Mouse (Mus musculus): ENCODE data around the gene Scg5. TPM values are rescaled to one million over a fixed set of nuclear protein-coding genes. Genes with fewer than 3 reads are reported as not detected.
A peak's percentile ranks its signal among the peaks of the same experiment; 100 is the strongest.

Gene Scg5
- total RNA-seq, 2 experiments from 2014 or later: 378 to 402 TPM

DNA sequence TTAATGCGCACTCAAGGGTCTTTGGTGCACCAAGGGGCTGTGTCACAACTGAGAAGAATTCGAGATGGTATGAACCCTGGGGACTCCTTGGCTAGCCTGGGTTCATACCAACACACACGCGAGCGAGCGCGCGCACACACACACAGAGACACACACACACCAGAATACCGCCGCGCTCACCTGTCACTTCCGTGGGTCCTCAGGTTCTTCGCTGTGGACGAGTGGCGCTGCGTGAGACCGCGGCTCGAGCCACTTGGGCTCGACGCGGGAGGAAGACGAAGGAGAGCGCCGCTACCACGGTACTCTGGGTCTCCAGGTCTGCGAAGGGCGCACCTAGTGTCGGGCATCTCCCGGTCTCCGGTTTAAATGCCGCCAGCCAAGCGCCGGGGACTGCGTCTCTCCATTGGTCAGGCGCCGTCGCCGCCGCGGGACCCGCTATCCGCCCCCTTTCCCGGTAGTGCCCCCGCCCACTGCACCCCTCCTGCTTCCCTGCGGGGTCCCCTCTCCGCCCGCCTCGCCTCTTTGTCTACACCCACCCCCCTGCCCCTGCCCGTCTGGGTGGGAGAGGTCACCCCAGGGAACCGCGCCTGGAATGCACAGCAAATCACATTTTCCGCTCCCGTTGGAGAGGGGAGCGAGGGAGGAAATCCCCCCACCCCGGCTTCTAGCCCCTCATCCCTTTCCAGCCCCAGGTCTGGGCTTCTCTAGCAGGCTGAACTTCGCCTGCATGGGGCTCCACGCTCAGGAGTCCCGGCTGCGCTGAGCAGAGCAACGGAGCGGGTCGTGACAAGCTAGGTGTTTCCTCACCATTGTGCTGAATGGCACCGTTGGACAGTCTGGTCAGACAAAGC lies 70.4 kb downstream of the Scg5 start, which contains the start of gene Grem1:
Gene Grem1 (minus strand): TSS at position 336 of the 851 bp plus-strand sequence.
- TF ChIP-seq CTCF (conservative IDR thresholded peaks at IDR 0.05): no peak
- H3K4me3 ChIP-seq: peak within 1 kb of the TSS; percentile 52
- no peak for DNase-seq (ENCODE audit: low spot score in 2 of 2)
- no peak within 1 kb of the TSS for H3K27ac ChIP-seq

DNA sequence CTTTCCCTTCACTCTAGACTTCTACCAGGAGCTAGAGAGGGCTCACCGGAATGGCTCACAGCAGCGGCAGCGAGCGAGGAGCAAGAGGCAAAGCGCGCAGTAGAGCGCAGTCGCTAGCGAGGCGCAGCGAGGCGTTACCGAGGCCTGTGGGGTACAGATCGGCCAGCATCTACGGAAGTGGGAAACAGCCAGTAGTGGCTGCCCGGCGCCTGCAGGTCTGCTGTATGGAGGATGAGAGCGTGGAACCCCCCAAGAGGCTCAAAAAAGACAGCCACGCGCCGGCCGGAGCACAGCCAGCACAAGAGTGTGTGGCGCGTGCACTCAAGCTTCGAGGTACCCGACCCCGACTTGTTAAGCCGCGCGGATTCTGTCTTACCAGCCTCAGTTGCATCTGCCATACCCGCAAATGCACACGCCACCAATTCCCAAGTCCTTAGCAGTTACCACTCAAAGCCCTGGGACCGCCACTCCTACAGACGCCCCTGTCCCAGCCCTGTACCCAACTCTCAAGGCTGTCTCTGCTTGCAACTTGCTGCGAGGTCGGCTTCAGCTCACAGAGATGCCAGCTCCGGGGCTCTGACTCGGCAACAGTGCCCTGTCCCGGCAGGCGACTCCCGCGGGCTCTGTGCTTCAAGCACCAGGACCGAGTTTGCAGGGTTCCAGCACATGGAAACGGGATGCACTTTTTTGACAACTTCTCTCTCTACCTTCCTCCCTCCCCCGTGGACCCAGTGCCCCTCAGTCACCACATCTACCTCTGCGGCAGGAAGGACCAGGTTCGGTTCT lies 71.2 kb downstream of the Scg5 start:
- peak overlapping the region; percentile 52 for H3K4me3 ChIP-seq
- TF ChIP-seq CTCF (conservative IDR thresholded peaks at IDR 0.05): no peak
- DNase-seq (ENCODE audit: low spot score in 2 of 2): peak in 1 of 2 experiments; percentile 41

DNA sequence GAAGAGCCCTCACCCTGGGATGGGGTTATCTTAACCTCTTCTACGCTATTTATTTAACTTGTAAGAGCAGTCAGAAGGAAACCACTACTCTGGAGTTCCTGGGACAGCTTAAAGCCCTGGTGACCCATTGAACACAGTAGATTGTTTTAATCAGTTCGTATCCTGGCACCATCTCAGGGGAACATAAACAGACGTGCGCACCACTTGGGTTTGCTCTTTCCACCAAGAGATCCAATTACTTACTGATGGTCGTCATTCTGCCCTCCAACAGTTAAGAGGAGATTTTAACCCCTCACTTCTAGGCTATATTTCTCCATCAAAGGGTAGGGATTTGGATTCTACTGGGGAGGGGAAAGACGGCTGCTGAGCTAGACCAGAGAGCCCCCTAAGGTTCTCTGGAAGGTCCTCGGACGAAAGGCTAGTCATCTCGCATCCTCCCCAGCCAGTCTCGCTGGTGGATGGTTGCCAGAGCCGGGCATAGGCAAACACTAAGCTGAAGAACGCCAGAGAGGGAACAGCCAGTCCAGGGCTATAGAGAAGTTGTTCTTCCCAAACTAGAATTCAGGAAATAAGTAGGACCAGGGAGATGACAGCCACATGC lies 71.9 kb downstream of the Scg5 start:
- TF ChIP-seq CTCF (conservative IDR thresholded peaks at IDR 0.05): no peak
- DNase-seq (ENCODE audit: low spot score in 2 of 2): no peak
- Histone ChIP-seq H3K27ac (no peak overlapping the region), H3K4me3 (peak overlapping the region; percentile 52)

More for the DNA sequence above, 71.2 kb downstream of the Scg5 start:
- H3K27ac ChIP-seq: no peak overlapping the region

DNA sequence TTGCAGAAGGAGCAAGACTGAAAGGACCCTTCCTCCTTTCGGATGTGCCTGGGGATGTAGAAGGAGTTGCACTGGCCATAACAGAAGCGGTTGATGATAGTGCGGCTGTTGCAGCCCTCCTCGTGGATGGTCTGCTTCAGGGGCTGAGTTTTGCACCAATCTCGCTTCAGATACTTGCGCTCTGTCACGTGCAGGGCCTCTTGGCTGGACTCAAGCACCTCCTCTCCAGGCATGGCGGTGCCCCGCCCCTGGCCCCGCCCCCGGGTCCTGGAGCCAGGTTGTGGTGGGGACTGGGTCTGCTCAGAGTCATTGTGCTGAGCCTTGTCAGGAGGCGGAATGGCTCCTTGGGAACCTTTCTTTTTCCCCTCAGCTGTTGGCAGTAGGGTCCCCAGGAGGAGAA lies 79.2 kb downstream of the Scg5 start:
- no peak overlapping the region for H3K27ac ChIP-seq
- TF ChIP-seq CTCF (conservative IDR thresholded peaks at IDR 0.05): no peak
- DNase-seq (ENCODE audit: low spot score in 2 of 2): no peak
- no peak overlapping the region for H3K4me3 ChIP-seq

DNA sequence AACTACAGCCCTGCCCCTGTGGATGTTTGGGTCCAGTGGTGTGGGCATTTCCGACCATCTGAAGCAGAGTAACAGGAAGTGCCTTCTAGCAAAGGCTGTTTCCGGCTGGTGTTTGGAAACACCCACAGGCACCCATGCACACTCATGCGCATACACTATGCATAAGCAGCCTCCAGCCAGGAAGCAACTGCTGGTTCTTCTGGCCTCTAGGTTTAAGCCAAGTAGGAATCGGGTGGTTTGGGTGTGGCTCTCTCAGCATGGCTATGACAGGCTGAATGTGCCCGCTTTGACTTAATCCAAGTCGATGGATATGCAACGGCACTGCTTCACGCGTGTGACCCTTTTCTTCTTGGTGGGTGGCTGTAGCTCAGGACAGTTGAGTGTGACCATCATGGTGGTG lies 79.6 kb downstream of the Scg5 start:
- no peak for TF ChIP-seq CTCF (conservative IDR thresholded peaks at IDR 0.05)
- no peak overlapping the region for H3K27ac ChIP-seq
- no peak for DNase-seq (ENCODE audit: low spot score in 2 of 2)
- H3K4me3 ChIP-seq: no peak overlapping the region

DNA sequence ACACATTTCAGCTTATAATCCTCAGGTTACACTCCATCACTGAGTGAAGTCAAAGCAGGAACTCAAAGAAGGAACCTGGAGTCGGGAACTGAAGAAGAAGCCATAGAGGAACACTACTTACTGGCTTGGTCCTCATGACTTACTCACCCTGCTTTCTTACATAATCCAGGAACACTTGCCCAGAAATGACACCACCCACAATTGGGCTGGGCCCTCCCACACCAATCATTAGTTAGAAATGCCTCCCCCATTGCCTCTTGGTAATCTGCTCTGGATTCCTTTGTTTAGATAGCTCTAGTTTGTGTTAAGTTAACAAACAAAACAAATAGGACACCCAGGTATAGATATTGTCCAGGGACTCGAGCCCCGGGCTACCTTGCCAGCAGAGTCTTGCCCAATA lies 100.3 kb downstream of the Scg5 start:
- no peak for DNase-seq (ENCODE audit: low spot score in 2 of 2)
- no peak overlapping the region for H3K27ac ChIP-seq
- no peak overlapping the region for H3K4me3 ChIP-seq
- TF ChIP-seq CTCF (conservative IDR thresholded peaks at IDR 0.05): no peak

Other genes starting within 250 kb of the Scg5 start
- gene Grem1, start 70.5 kb downstream of the Scg5 start, total RNA-seq (2021): 1 to 10 TPM; 4.6 to 5.0 TPM
- 1 to 10 TPM; 2.0 to 2.1 TPM for gene Arhgap11a, start 19.5 kb upstream of the Scg5 start, total RNA-seq (2021)
- 1 to 10 TPM; 4.8 to 5.5 TPM for gene Gjd2, start 184.5 kb upstream of the Scg5 start, total RNA-seq (2021)
- gene Actc1, start 224.4 kb upstream of the Scg5 start, total RNA-seq (2021): not detected